Mouse (Mus musculus) hindbrain, embryonic 10.5 days (tissue): ENCODE measurements around the gene Hsd17b14. TPM values are rescaled to one million over a fixed set of nuclear protein-coding genes. Genes with fewer than 3 reads are reported as not detected.

ENCODE experiments used
- DNase-seq: peaks from one replicate; pipeline ENCODE4 v3.0.0-alpha.2; 2017; ENCODE audit warnings: low spot score
- H3K27ac ChIP-seq: fragments of 300-500 bp; sonication (generic); 2 replicates; pipeline ENCODE4 v1.5.1; 2016; ENCODE audit warnings: mild to moderate bottlenecking, moderate library complexity
- H3K27me3 ChIP-seq: fragments of 300-500 bp; sonication (generic); 2 replicates; pipeline ENCODE4 v1.6.1; 2016; ENCODE audit warnings: mild to moderate bottlenecking; ENCODE audit not compliant: poor library complexity, insufficient read depth, severe bottlenecking
- H3K36me3 ChIP-seq: fragments of 300-500 bp; sonication (generic); 2 replicates; pipeline ENCODE4 v1.6.1; 2016; ENCODE audit warnings: mild to moderate bottlenecking, moderate library complexity
- H3K4me1 ChIP-seq: fragments of 300-500 bp; sonication (generic); replicated peaks from 2 replicates; pipeline ENCODE4 v1.6.1; 2016; ENCODE audit warnings: mild to moderate bottlenecking
- H3K4me3 ChIP-seq: fragments of 300-500 bp; sonication (generic); 2 replicates; pipeline ENCODE4 v1.5.1; 2016; ENCODE audit warnings: mild to moderate bottlenecking, moderate library complexity
- H3K9me3 ChIP-seq: fragments of 300-500 bp; sonication (generic); 2 replicates; pipeline ENCODE4 v1.6.1; 2016; ENCODE audit warnings: mild to moderate bottlenecking, moderate library complexity
- WGBS: fragments of 180-500 bp; shearing (Covaris S2); methylation state at CpG from one replicate; pipeline ENCODE4 v1.1.7; 2016; 5-methylcytosine and 5-hydroxymethylcytosine counted together
- polyA plus RNA-seq: library from polyadenylated mRNA; unstranded; fragments of >200 nt; fragmentation: Nextera tagmentation; extraction: Ambion mirVana; gene quantifications from 2 replicates; pipeline ENCODE4 v1.2.1, GENCODE M21; 2016

The Hsd17b14 gene
- polyA plus RNA-seq, 1 experiment from 2014 or later = 1.1 TPM

GRCm38 (mm10) chr7:45560843-45561623 is 6.3 kb downstream of the Hsd17b14 start:
- WGBS = 27% methylated on average over 17 of the region's 17 CpGs
- H3K27ac ChIP-seq = no peak overlapping the region

DNA sequence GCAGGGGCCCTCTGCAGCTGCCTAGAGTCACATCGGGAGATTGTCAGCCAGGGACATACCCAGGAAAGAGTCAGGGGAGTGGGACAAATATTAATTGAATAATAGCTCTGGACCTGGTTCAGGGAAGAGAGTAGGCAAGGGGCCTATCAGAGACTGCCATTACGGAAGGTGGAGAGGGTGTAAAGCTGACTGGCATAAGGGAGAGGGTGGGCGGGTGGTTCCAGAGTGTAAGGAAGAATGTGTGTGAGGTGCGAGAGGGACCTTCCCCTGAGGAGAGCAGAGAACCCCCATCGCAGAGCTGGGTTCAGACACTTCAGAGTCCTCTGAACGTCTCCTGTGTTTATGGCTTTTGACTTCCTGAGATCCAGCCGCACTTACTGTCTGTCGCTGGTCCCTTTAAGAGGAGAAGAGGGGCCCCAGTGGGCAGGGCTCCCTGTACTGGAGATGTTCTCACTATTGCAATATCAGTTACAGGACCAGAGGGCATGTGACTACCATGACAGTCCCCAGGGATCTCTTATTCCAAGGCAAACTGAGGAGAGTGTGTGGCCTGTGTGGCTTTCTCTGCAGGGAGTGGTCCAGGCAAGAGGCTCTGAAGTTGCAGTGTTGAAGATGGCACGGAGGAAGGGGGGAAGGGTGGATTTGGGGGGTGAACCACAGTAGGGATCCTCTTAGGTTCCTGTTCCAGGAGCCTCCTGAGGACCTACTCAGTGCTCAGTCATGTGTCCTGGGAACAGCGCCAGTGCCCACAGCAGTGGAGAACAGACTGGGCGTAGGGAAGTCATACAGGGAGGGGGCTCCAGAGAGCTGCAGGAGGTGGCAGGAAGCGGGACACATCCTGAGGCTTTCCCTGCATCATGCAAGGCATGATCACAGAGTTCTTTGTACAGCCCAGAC is 7.2 kb downstream of the Hsd17b14 start:
- peaks cover 2% of the 10 kb centered on the region; the same call in 1 of the 2 replicates for H3K27me3 ChIP-seq
- H3K27ac ChIP-seq = peak overlapping the region; percentile 69; the same call in 1 of the 2 replicates
- no peaks in the 10 kb centered on the region for H3K9me3 ChIP-seq
- no peak for DNase-seq
- peaks cover 23% of the 10 kb centered on the region for H3K4me1 ChIP-seq
- peak overlapping the region; percentile 21; the same call in 1 of the 2 replicates for H3K4me3 ChIP-seq
- H3K36me3 ChIP-seq = no peaks in the 10 kb centered on the region
- WGBS = 53% methylated on average over 12 of the region's 12 CpGs

More at GRCm38 (mm10) chr7:45560843-45561623, 6.3 kb downstream of the Hsd17b14 start:
- Histone ChIP-seq H3K4me3 (peak overlapping the region; percentile 21; the same call in 1 of the 2 replicates), H3K36me3 (no peaks in the 10 kb centered on the region), H3K9me3 (no peaks in the 10 kb centered on the region), H3K27me3 (peaks cover 2% of the 10 kb centered on the region; the same call in 1 of the 2 replicates), H3K4me1 (peaks cover 27% of the 10 kb centered on the region)
- DNase-seq = peak; percentile 82

GRCm38 (mm10) chr7:45564811-45565210 is 10.1 kb downstream of the Hsd17b14 start:
- Histone ChIP-seq H3K36me3 (no peaks in the 10 kb centered on the region), H3K27ac (no peak overlapping the region), H3K4me1 (peaks cover 36% of the 10 kb centered on the region), H3K4me3 (no peak overlapping the region), H3K9me3 (no peaks in the 10 kb centered on the region), H3K27me3 (peaks cover 2% of the 10 kb centered on the region; the same call in 1 of the 2 replicates)
- no peak for DNase-seq
- WGBS = 81% methylated on average over 2 of the region's 2 CpGs

DNA sequence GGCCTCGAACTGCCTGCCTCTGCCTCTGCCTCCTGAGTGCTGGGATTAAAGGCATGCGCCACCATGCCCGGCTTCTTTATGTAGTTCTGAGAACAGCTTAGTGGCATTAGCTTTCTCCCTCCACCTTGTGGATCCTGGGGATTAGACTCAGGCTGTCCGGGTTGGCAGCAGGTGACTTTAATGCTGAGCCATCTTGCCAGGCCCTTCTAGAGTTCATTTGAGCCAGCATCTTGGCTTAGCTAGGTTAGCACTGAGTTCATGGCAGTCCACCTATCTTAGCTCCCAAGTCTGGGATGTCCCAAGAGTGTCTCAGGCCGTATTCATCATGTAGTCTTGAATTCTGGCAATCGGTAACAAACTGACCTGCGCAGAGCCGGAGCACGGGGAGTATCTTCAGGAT is 10.8 kb downstream of the Hsd17b14 start:
- no peak for DNase-seq
- 90% methylated on average over 9 of the region's 9 CpGs for WGBS
- Histone ChIP-seq H3K27me3 (peaks cover 2% of the 10 kb centered on the region; the same call in 1 of the 2 replicates), H3K9me3 (no peaks in the 10 kb centered on the region), H3K4me3 (no peak overlapping the region), H3K27ac (no peak overlapping the region), H3K4me1 (peaks cover 41% of the 10 kb centered on the region), H3K36me3 (no peaks in the 10 kb centered on the region)

DNA sequence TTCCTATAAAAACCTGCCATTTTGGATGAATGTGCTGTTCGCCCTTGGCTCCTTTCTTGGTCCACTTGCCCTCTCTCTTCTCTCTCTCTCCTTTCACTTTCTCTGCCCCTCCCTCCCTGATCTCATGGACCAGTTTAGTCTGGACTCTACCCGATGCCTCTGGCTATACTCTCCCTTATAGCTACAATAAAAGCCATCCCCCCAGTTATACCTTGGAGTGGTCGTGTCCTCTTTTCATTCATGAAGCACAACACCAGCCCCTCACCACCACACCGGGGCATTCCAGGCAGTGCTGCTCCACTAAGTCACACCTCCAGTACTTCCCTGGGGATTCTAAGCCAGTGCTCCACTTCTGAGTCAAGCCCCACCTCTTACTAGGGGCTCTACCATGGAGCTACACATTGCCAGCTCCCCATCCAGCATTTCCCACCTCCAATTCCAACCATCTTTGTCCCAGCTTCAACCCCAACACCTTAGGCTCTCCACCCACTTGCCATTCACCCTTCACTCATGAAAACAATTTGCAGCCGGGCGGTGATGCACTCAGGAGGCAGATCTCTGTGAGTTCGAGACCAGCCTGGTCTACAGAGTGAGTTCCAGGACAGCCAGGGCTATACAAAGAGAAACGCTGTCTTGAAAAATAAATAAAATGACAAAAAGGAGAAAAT is 12.6 kb downstream of the Hsd17b14 start:
- DNase-seq = no peak
- Histone ChIP-seq H3K4me1 (peaks cover 44% of the 10 kb centered on the region), H3K27ac (peak overlapping the region; percentile 84)

DNA sequence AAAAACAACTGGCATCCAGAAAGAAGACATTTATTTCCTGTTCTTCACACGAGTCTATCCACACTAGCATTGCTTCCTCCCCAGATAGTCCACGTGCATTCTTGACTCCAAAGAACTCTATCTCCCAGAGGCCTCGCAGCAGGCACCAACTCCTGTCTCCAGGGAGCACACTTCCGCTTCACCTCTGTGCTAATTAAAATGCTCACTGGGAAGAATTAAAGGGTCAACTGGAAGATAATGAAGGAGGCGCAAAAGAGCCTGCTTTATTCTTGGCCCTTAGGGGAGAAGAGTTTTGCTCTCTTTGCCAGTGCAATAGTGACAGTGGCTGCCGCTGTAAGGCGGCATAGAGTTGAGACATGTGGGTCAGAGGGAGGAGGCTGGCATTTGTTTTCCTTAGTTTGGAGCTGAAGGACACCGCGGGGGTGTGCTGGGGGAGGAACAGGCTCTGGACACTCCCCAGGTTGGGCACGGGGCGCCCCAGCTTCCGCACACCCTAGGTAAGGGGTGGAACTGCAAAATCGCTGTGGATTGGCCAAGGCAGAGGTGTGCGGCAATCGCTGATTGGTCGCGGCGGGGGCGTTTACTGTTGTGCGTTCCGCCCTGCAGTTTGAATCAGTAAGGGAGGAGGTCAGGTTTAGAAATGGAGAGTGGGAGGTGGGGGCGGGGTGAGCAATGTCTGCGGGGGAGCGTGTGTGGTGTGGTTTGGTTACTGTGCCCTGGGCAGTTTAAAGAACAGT is 13.3 kb downstream of the Hsd17b14 start:
- H3K4me1 ChIP-seq = peaks cover 42% of the 10 kb centered on the region
- H3K36me3 ChIP-seq = no peaks in the 10 kb centered on the region
- H3K27me3 ChIP-seq = no peaks in the 10 kb centered on the region
- H3K4me3 ChIP-seq = peak overlapping the region; percentile 62
- peak overlapping the region; percentile 84 for H3K27ac ChIP-seq
- peak; percentile 90 for DNase-seq
- no peaks in the 10 kb centered on the region for H3K9me3 ChIP-seq
- WGBS = 1% methylated on average over 24 of the region's 24 CpGs

More for the DNA sequence above, 12.6 kb downstream of the Hsd17b14 start:
- Histone ChIP-seq H3K9me3 (no peaks in the 10 kb centered on the region), H3K4me3 (peak overlapping the region; percentile 62; the same call in 1 of the 2 replicates), H3K36me3 (no peaks in the 10 kb centered on the region), H3K27me3 (peaks cover 2% of the 10 kb centered on the region; the same call in 1 of the 2 replicates)
- 70% methylated on average over 8 of the region's 8 CpGs for WGBS

- WGBS = 80% methylated on average over 10 of the region's 10 CpGs
- no peaks in the 10 kb centered on the region for H3K9me3 ChIP-seq
- peak overlapping the region; percentile 92 for H3K27ac ChIP-seq
- H3K4me3 ChIP-seq = peak overlapping the region; percentile 62
- H3K27me3 ChIP-seq = no peaks in the 10 kb centered on the region
- no peak for DNase-seq
- H3K4me1 ChIP-seq = peaks cover 42% of the 10 kb centered on the region
- no peaks in the 10 kb centered on the region for H3K36me3 ChIP-seq
Measured at GRCm38 (mm10) chr7:45568601-45569473, 14.1 kb downstream of the Hsd17b14 start.

DNA sequence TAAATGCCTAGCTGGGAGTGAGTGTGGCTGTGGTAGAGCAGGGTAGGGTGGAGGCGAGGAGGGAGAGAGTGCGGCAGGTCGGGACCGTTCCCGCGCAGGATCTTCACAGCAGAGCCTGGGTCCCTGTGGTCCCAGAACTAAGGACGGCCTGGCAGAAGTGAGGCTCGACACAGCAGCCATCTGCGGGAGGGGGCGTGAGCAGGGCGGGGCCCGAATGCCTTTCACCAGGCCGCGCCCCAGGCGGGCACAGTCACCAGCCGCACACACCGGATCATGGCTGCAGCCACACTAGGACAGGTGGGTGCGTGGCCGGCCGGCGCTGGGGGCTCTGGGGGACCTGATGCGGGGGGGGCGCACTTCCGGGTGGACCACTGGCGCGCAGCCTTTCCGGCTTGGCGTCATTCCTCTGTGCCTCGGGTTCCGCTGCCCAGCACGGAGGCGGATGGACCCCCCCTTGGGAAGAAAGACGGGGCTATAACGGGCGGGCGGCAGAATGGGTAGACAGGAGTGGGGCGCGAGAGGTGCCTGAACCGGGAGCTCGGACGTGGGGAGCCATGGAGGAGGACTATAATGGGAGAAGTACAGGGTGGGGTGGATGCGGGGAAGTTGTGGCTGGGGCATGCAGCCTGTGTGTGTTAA is 15.5 kb downstream of the Hsd17b14 start, which contains the start of gene Bcat2:
Gene Bcat2 (plus strand): TSS at position 51 of the 639 bp plus-strand sequence.
- Histone ChIP-seq H3K36me3 (no peaks in the 10 kb centered on the region), H3K4me3 (peak within 1 kb of the TSS; percentile 73)

DNA sequence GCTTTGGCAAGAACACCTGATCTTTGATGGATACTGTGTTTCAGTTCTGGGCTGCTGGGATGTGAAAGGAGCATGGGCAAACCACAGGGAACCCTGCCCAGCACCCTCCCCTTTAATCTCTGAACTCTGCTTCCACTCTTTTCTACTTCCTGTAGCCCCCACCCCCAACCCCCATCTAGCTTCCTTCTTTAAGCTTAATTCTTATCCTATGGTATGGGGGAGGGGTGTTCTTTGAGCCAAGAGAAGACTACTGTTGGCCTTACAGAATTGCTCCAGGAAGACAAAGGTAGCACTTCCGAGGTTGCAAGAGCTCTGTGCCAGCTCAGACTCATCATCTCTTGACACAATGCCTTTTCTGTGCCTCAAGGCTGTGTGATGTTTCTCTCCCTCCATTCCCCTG is 17.3 kb downstream of the Hsd17b14 start:
- Histone ChIP-seq H3K4me1 (peaks cover 42% of the 10 kb centered on the region), H3K9me3 (no peaks in the 10 kb centered on the region), H3K4me3 (peak overlapping the region; percentile 73; the same call in 1 of the 2 replicates), H3K27me3 (no peaks in the 10 kb centered on the region), H3K36me3 (peaks cover 16% of the 10 kb centered on the region), H3K27ac (no peak overlapping the region)
- DNase-seq = no peak
- 64% methylated on average over 1 of the region's 1 CpGs for WGBS

More for the DNA sequence above, 15.5 kb downstream of the Hsd17b14 start, which contains the start of gene Bcat2:
- no peaks in the 10 kb centered on the region for H3K27me3 ChIP-seq
- DNase-seq = peak; percentile 72
- WGBS = under 1% methylated on average over 42 of the region's 42 CpGs
- H3K9me3 ChIP-seq = no peaks in the 10 kb centered on the region
- peak within 1 kb of the TSS; percentile 92 for H3K27ac ChIP-seq
- peaks cover 42% of the 10 kb centered on the region for H3K4me1 ChIP-seq

DNA sequence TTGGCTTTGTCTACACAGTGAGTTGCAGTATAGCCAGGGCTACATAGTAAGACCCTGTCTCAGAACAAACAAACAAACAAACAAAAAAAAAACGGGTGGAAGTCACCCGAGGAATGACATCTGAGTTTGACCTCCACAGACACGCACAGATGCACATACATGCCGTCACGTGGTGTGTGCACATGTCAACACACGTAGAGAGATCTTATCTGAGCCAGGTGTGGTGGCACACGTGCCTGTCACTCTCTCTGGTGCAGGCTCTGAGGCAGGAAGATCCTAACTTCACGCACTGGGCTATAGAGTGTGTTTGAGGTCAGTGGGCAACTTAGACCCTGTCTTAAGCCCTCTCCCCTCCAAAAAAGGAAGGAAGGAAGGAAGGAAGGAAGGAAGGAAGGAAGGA is 19.3 kb downstream of the Hsd17b14 start:
- Histone ChIP-seq H3K4me1 (peaks cover 24% of the 10 kb centered on the region), H3K4me3 (no peak overlapping the region), H3K27me3 (no peaks in the 10 kb centered on the region), H3K27ac (no peak overlapping the region), H3K9me3 (no peaks in the 10 kb centered on the region), H3K36me3 (peaks cover 35% of the 10 kb centered on the region)
- WGBS = 82% methylated on average over 8 of the region's 8 CpGs
- no peak for DNase-seq
